Mouse (Mus musculus): ENCODE results near the gene Lrig3.

The Lrig3 gene

GRCm38 (mm10) chr10:125965968-125966480 lies at the start of gene Lrig3:
Gene Lrig3 (plus strand): TSS chr10:125966168.
- no peak for DNase-seq (ENCODE audit: extremely low read depth, low read depth, low spot score)

- DNase-seq (ENCODE audit: extremely low read depth, low read depth, low spot score): no peak
Measured at GRCm38 (mm10) chr10:125916781-125917180, 49.2 kb upstream of the Lrig3 start.

GRCm38 (mm10) chr10:125917436-125917871 lies 48.5 kb upstream of the Lrig3 start:
- DNase-seq (ENCODE audit: extremely low read depth, low read depth, low spot score): no peak

GRCm38 (mm10) chr10:125918994-125919393 lies 47.0 kb upstream of the Lrig3 start:
- DNase-seq (ENCODE audit: extremely low read depth, low read depth, low spot score): no peak

GRCm38 (mm10) chr10:125921654-125922446 lies 44.1 kb upstream of the Lrig3 start:
- DNase-seq (ENCODE audit: extremely low read depth, low read depth, low spot score): no peak

- peak; percentile 23 for DNase-seq (ENCODE audit: extremely low read depth, low read depth, low spot score)
Measured at GRCm38 (mm10) chr10:125929961-125930360, 36.0 kb upstream of the Lrig3 start.

GRCm38 (mm10) chr10:125933388-125933787 lies 32.6 kb upstream of the Lrig3 start:
- no peak for DNase-seq (ENCODE audit: extremely low read depth, low read depth, low spot score)

GRCm38 (mm10) chr10:125934095-125934494 lies 31.9 kb upstream of the Lrig3 start:
- no peak for DNase-seq (ENCODE audit: extremely low read depth, low read depth, low spot score)

GRCm38 (mm10) chr10:125937517-125938497 lies 28.2 kb upstream of the Lrig3 start:
- DNase-seq (ENCODE audit: extremely low read depth, low read depth, low spot score): peak; percentile 42

- DNase-seq (ENCODE audit: extremely low read depth, low read depth, low spot score): peak; percentile 30
Measured at GRCm38 (mm10) chr10:125938528-125939402, 27.2 kb upstream of the Lrig3 start.

- DNase-seq (ENCODE audit: extremely low read depth, low read depth, low spot score): peak; percentile 33
Measured at GRCm38 (mm10) chr10:125940316-125941059, 25.5 kb upstream of the Lrig3 start.

GRCm38 (mm10) chr10:125943098-125943497 lies 22.9 kb upstream of the Lrig3 start:
- no peak for DNase-seq (ENCODE audit: extremely low read depth, low read depth, low spot score)

GRCm38 (mm10) chr10:125944762-125945504 lies 21.0 kb upstream of the Lrig3 start:
- DNase-seq (ENCODE audit: extremely low read depth, low read depth, low spot score): no peak

GRCm38 (mm10) chr10:125948842-125949474 lies 17.0 kb upstream of the Lrig3 start:
- DNase-seq (ENCODE audit: extremely low read depth, low read depth, low spot score): no peak

GRCm38 (mm10) chr10:125951633-125952032 lies 14.3 kb upstream of the Lrig3 start:
- no peak for DNase-seq (ENCODE audit: extremely low read depth, low read depth, low spot score)

- no peak for DNase-seq (ENCODE audit: extremely low read depth, low read depth, low spot score)
Measured at GRCm38 (mm10) chr10:125954343-125954742, 11.6 kb upstream of the Lrig3 start.

- no peak for DNase-seq (ENCODE audit: extremely low read depth, low read depth, low spot score)
Measured at GRCm38 (mm10) chr10:125954747-125955530, 11.0 kb upstream of the Lrig3 start.
